Mouse (Mus musculus): ENCODE results near the gene Gm2a. TPM values are rescaled to one million over a fixed set of nuclear protein-coding genes. Genes with fewer than 3 reads are reported as not detected.

Gm2a gene
- polyA plus RNA-seq, 1 experiment from 2014 or later: 11.1 TPM

DNA sequence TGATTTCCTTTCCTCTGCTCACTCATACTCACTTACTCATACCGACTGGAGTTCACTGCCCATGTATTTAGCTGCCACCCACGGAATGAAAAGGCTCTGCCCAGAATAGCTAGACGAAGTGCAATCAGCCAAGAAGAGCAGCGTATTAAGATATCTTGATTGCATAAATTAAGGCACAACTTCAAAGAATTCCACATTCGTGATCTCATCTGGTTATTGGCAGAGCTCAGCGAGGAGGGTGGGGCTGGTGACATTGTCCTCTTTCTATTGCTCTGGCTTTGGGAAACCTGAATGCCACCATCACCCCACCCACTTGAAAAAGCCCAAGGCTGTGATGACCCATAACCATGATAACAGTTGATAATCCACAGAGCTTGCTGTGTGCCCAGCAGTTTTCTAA is 30.0 kb downstream of the Gm2a start:
- Histone ChIP-seq H3K4me3 (ENCODE audit: low read depth, low read length) (no peak overlapping the region), H3K4me2 (ENCODE audit: low read depth, low read length, severe bottlenecking) (no peak overlapping the region), H3K36me3 (ENCODE audit: control insufficient read depth, insufficient read depth, low read length) (no peaks in the 10 kb centered on the region), H3K9ac (ENCODE audit: low read length) (no peak overlapping the region), H3K4me1 (replicated peaks; ENCODE audit: control insufficient read depth, insufficient read depth, low read length) (no peaks in the 10 kb centered on the region), H3K27me3 (ENCODE audit: control insufficient read depth, insufficient read depth, low read length) (no peaks in the 10 kb centered on the region), H3K27ac (ENCODE audit: low read depth, low read length) (no peak overlapping the region), H3K9me3 (ENCODE audit: control insufficient read depth, low read length) (no peaks in the 10 kb centered on the region)
- ATAC-seq (replicated peaks; ENCODE audit: low FRiP score) (no peak), DNase-seq (ENCODE audit: low spot score) (no peak)
- 72% methylated on average over 6 of the region's 6 CpGs for WGBS

DNA sequence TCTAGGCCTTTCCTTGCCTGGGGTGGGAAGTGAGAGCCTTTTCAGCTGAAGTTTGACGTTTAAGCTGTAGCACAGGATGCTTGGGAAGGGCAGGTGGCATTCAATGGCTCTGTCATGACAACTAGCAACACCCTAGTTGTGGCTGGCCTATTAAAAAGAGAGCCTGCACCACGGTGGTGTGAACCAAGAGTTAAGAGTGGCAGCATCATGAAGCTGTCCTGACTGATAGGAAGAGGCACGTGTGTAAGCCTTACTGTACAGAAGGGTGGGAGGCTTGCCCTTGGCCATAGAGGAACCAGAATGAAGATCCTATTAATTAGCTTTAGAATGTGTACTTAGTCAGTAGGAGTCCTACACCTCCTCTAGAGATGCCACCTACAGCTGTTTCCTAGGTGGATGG is 30.5 kb downstream of the Gm2a start:
- DNase-seq (ENCODE audit: low spot score): no peak
- Histone ChIP-seq H3K9me3 (ENCODE audit: control insufficient read depth, low read length) (no peaks in the 10 kb centered on the region), H3K36me3 (ENCODE audit: control insufficient read depth, insufficient read depth, low read length) (no peaks in the 10 kb centered on the region), H3K27me3 (ENCODE audit: control insufficient read depth, insufficient read depth, low read length) (no peaks in the 10 kb centered on the region), H3K4me2 (ENCODE audit: low read depth, low read length, severe bottlenecking) (no peak overlapping the region), H3K9ac (ENCODE audit: low read length) (no peak overlapping the region), H3K4me3 (ENCODE audit: low read depth, low read length) (no peak overlapping the region), H3K4me1 (replicated peaks; ENCODE audit: control insufficient read depth, insufficient read depth, low read length) (no peaks in the 10 kb centered on the region), H3K27ac (ENCODE audit: low read depth, low read length) (no peak overlapping the region)
- ATAC-seq (replicated peaks; ENCODE audit: low FRiP score): no peak
- WGBS: 77% methylated on average over 3 of the region's 3 CpGs

DNA sequence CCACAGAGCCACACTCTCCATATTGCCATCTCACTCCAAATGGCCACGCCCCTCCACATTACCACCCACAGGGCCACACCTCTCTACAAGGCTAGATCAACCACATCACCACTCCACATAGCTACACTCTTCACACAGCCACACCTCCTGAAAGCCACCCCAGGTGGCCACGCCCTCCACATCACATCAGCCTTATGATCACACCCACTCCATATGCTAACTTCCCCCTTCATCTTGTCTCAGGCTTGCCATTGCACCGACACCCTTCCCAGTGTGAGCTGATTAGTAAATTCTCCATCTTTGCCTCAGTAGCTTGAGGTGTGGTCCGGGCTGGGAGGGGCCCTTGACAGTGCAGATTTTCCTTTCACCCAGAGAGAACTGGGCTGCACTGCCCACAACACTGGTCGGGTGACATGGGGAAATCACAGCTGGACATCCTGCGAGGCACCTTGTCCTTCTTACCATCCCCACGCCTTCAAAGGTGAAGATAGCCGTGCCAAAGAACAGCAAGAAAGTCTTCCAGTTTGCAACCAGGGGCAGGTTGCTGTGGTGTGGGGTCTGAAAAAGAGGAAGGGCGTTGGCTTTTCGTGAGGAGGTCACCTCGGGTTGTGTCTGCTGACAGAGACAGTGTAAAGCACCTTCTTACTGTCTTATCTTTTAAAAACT is 33.3 kb downstream of the Gm2a start:
- Histone ChIP-seq H3K4me2 (ENCODE audit: low read depth, low read length, severe bottlenecking) (no peak overlapping the region), H3K27me3 (ENCODE audit: control insufficient read depth, insufficient read depth, low read length) (no peaks in the 10 kb centered on the region), H3K9ac (ENCODE audit: low read length) (no peak overlapping the region), H3K4me3 (ENCODE audit: low read depth, low read length) (no peak overlapping the region), H3K9me3 (ENCODE audit: control insufficient read depth, low read length) (no peaks in the 10 kb centered on the region), H3K4me1 (replicated peaks; ENCODE audit: control insufficient read depth, insufficient read depth, low read length) (no peaks in the 10 kb centered on the region), H3K27ac (ENCODE audit: low read depth, low read length) (no peak overlapping the region), H3K36me3 (ENCODE audit: control insufficient read depth, insufficient read depth, low read length) (no peaks in the 10 kb centered on the region)
- 84% methylated on average over 11 of the region's 11 CpGs for WGBS
- ATAC-seq (replicated peaks; ENCODE audit: low FRiP score) (no peak), DNase-seq (ENCODE audit: low spot score) (no peak)

DNA sequence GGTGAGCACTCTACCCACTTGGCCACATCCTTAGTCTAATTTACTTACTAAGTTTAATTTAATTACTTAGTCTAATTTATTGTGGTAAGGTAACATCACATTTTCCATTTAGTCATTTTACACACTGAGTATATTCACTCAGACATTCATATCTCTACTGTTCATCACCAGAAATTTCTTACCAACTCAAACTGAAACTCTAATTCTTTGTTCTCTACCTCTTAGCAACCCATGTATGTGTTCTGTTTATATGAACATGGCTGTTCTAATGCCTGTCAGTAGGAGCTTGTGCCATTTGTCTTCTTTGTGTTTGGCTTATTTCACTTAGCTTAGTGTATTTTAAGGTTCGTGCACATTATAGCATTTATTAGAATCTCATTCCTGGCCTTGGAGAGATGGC is 34.0 kb downstream of the Gm2a start:
- no peak overlapping the region for H3K4me3 ChIP-seq (ENCODE audit: low read depth, low read length)
- H3K4me1 ChIP-seq (replicated peaks; ENCODE audit: control insufficient read depth, insufficient read depth, low read length): no peaks in the 10 kb centered on the region
- WGBS: 94% methylated on average over 1 of the region's 1 CpGs
- no peak overlapping the region for H3K9ac ChIP-seq (ENCODE audit: low read length)
- H3K9me3 ChIP-seq (ENCODE audit: control insufficient read depth, low read length): no peaks in the 10 kb centered on the region
- ATAC-seq (replicated peaks; ENCODE audit: low FRiP score): no peak
- DNase-seq (ENCODE audit: low spot score): no peak
- H3K27ac ChIP-seq (ENCODE audit: low read depth, low read length): no peak overlapping the region
- no peak overlapping the region for H3K4me2 ChIP-seq (ENCODE audit: low read depth, low read length, severe bottlenecking)
- no peaks in the 10 kb centered on the region for H3K27me3 ChIP-seq (ENCODE audit: control insufficient read depth, insufficient read depth, low read length)
- H3K36me3 ChIP-seq (ENCODE audit: control insufficient read depth, insufficient read depth, low read length): no peaks in the 10 kb centered on the region

DNA sequence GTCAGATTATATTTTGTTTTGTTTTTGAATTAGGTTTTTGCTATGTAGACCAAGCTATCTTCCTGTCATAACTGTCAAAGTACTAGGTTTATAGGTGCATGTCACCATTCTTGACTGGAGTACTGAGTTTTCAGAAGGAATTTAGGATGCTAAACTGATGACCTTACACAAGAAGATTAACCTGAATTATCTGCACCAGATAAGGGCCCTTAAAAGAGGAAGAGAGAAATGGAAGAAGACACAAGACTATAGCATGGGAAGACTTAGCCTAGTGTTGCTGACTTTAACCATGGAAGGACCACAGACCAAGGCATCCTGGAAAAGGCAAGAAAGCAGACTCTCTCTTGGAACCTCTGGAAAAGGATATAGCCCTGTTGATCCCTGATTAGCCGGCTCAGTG is 35.3 kb downstream of the Gm2a start:
- ATAC-seq (replicated peaks; ENCODE audit: low FRiP score): no peak

DNA sequence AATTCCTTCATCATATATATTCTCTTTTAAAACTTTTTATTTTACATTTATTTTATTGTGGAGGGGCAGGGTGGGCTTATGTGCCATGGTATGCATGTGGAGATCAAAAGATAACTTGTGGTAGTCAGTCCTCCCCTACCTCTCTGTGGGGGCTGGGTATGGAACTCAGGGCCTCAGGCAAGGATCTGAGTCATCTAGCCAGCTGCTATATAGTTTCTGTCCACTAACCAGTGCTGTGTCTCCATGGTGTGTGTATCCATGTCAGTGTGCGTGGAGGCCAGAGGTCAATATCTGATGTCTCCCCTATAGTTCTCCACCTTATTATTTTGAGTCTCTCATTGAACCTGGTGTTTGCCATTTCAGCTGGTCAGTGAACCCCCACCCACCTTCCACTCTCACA is 36.5 kb downstream of the Gm2a start:
- Histone ChIP-seq H3K27me3 (ENCODE audit: control insufficient read depth, insufficient read depth, low read length) (no peaks in the 10 kb centered on the region), H3K4me3 (ENCODE audit: low read depth, low read length) (no peak overlapping the region), H3K9ac (ENCODE audit: low read length) (no peak overlapping the region), H3K4me1 (replicated peaks; ENCODE audit: control insufficient read depth, insufficient read depth, low read length) (no peaks in the 10 kb centered on the region), H3K36me3 (ENCODE audit: control insufficient read depth, insufficient read depth, low read length) (no peaks in the 10 kb centered on the region), H3K27ac (ENCODE audit: low read depth, low read length) (no peak overlapping the region), H3K9me3 (ENCODE audit: control insufficient read depth, low read length) (no peaks in the 10 kb centered on the region), H3K4me2 (ENCODE audit: low read depth, low read length, severe bottlenecking) (no peak overlapping the region)
- WGBS: 90% methylated on average over 1 of the region's 1 CpGs
- ATAC-seq (replicated peaks; ENCODE audit: low FRiP score): no peak
- no peak for DNase-seq (ENCODE audit: low spot score)

More for the DNA sequence above, 35.3 kb downstream of the Gm2a start:
- no peaks in the 10 kb centered on the region for H3K9me3 ChIP-seq (ENCODE audit: control insufficient read depth, low read length)
- H3K4me2 ChIP-seq (ENCODE audit: low read depth, low read length, severe bottlenecking): no peak overlapping the region
- H3K9ac ChIP-seq (ENCODE audit: low read length): no peak overlapping the region
- WGBS: 88% methylated on average over 1 of the region's 1 CpGs
- no peaks in the 10 kb centered on the region for H3K4me1 ChIP-seq (replicated peaks; ENCODE audit: control insufficient read depth, insufficient read depth, low read length)
- DNase-seq (ENCODE audit: low spot score): no peak
- H3K27me3 ChIP-seq (ENCODE audit: control insufficient read depth, insufficient read depth, low read length): no peaks in the 10 kb centered on the region
- no peak overlapping the region for H3K4me3 ChIP-seq (ENCODE audit: low read depth, low read length)
- H3K27ac ChIP-seq (ENCODE audit: low read depth, low read length): no peak overlapping the region
- H3K36me3 ChIP-seq (ENCODE audit: control insufficient read depth, insufficient read depth, low read length): no peaks in the 10 kb centered on the region

DNA sequence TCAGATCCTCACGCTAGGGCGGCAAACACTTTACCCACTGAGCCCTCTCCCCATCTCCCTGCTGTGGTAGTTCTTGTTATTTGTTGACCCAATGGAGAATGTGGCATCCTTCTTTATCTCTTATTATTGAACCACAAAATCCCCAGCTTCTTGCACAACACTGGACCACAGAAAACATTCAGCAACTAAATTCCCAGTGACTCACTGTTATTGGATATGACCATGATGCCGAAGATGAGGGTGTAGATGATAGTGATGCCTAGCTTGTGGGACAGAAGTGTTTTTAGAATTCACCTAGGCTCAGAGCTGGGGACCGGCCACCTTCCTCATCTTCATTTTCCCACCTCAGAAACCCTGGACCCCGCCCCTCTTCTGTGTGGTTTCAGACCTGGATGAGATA is 37.0 kb downstream of the Gm2a start:
- H3K27ac ChIP-seq (ENCODE audit: low read depth, low read length): no peak overlapping the region
- WGBS: 96% methylated on average over 5 of the region's 5 CpGs

DNA sequence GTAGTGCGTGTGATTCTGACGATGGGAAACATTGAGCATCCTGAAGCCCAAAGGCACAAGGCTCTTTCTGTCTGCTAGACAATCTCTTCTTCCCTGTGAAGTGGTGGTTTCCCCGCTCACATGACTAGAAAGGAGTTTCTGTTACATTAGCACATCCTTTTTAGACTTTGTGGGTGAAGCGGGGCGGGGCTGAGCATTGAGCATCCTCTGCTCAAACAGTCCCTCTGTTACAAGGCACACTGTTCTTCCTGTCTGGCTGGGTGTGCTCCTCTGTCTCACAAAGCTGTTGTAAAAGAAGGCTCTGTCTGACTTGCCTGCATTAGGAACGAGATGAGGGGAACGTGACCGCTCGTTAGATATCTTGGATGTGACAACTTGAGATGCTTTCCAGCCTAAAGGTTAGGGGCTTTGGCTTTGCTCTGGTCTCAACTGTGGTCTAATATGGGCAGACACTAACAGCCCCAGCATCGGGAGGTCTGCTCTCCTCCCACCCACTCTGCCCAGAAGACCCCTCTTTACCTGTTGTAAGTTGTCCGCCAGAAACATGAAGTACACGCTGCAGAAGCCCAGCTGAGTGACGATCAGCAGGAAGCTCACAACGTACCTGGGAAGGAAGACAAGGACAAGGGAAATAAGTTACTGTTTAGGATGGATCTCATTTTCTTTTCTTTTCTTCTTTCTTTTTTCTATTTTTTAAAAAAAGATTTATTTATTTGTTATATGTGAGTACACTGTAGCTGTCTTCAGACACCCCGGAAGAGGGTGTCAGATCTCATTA is 39.0 kb downstream of the Gm2a start:
- DNase-seq (ENCODE audit: low spot score): no peak
- Histone ChIP-seq H3K27ac (ENCODE audit: low read depth, low read length) (no peak overlapping the region), H3K27me3 (ENCODE audit: control insufficient read depth, insufficient read depth, low read length) (no peaks in the 10 kb centered on the region), H3K9me3 (ENCODE audit: control insufficient read depth, low read length) (no peaks in the 10 kb centered on the region), H3K9ac (ENCODE audit: low read length) (no peak overlapping the region), H3K4me1 (replicated peaks; ENCODE audit: control insufficient read depth, insufficient read depth, low read length) (no peaks in the 10 kb centered on the region), H3K36me3 (ENCODE audit: control insufficient read depth, insufficient read depth, low read length) (no peaks in the 10 kb centered on the region), H3K4me2 (ENCODE audit: low read depth, low read length, severe bottlenecking) (no peak overlapping the region), H3K4me3 (ENCODE audit: low read depth, low read length) (no peak overlapping the region)
- ATAC-seq (replicated peaks; ENCODE audit: low FRiP score): no peak
- WGBS: 80% methylated on average over 15 of the region's 15 CpGs

More for the DNA sequence above, 37.0 kb downstream of the Gm2a start:
- H3K9me3 ChIP-seq (ENCODE audit: control insufficient read depth, low read length): no peaks in the 10 kb centered on the region
- ATAC-seq (replicated peaks; ENCODE audit: low FRiP score) (no peak), DNase-seq (ENCODE audit: low spot score) (no peak)
- H3K36me3 ChIP-seq (ENCODE audit: control insufficient read depth, insufficient read depth, low read length): no peaks in the 10 kb centered on the region
- no peak overlapping the region for H3K9ac ChIP-seq (ENCODE audit: low read length)
- no peaks in the 10 kb centered on the region for H3K4me1 ChIP-seq (replicated peaks; ENCODE audit: control insufficient read depth, insufficient read depth, low read length)
- no peak overlapping the region for H3K4me2 ChIP-seq (ENCODE audit: low read depth, low read length, severe bottlenecking)
- no peaks in the 10 kb centered on the region for H3K27me3 ChIP-seq (ENCODE audit: control insufficient read depth, insufficient read depth, low read length)
- H3K4me3 ChIP-seq (ENCODE audit: low read depth, low read length): no peak overlapping the region

DNA sequence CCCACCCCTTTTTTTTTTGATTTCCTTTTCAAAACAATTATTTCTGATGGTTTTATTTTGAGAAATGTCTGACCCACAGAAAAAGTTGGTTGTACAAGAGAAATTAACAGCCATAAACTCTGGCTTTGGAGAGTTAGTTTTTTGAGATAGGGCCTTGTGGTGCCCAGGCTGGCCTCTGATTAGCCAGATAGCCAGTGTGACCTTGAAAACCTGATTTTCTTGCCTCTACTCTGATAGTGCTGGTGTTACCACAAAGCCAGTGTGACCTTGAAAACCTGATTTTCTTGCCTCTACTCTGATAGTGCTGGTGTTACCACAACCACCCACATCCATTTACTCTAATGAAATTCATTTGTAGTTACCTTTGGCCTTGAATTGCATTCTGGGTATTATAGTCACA is 39.7 kb downstream of the Gm2a start:
- Histone ChIP-seq H3K9ac (ENCODE audit: low read length) (no peak overlapping the region), H3K4me2 (ENCODE audit: low read depth, low read length, severe bottlenecking) (no peak overlapping the region), H3K4me1 (replicated peaks; ENCODE audit: control insufficient read depth, insufficient read depth, low read length) (no peaks in the 10 kb centered on the region), H3K27ac (ENCODE audit: low read depth, low read length) (no peak overlapping the region), H3K27me3 (ENCODE audit: control insufficient read depth, insufficient read depth, low read length) (no peaks in the 10 kb centered on the region), H3K9me3 (ENCODE audit: control insufficient read depth, low read length) (no peaks in the 10 kb centered on the region), H3K36me3 (ENCODE audit: control insufficient read depth, insufficient read depth, low read length) (no peaks in the 10 kb centered on the region), H3K4me3 (ENCODE audit: low read depth, low read length) (no peak overlapping the region)
- no peak for ATAC-seq (replicated peaks; ENCODE audit: low FRiP score)
- DNase-seq (ENCODE audit: low spot score): no peak
